10 mouse cellular contexts compared by ENCODE assay signal in the genomic region with DNA sequence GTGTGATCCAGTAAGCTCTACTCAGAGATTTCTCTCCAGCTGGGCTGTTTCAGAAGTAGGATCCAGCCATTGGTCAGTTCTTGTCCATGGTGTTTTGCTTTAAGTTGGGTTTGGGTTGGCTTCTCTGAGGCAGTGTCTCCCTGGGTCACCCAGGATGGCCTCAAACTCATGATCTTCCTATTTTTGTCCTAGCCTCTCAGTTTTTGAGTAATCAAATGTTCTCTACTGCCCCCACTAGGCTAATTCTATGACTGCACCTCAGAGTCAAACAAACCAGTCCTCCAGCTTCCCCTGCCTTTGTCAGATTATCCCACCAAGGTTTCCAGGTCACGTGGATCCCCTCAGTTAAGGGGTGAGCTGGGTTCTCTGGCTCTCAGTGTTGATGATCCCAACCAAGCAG. TPM values are rescaled to one million over a fixed set of nuclear protein-coding genes. Genes with fewer than 3 reads are reported as not detected.
DNase-seq lines count a peak whose midpoint lies in the region; ATAC-seq and TF ChIP-seq lines count a peak whose summit lies in the region.
"Had no signal": no experiment of that assay in that cellular context is flagged by ENCODE, and none has a peak within 500 bp of the region (broad histone marks: within the 10 kb centered on the region; RNA-seq: fewer than 3 reads in every experiment).

No protein-coding gene starts in this region.

- no peaks in the 10 kb centered on the region for H3K4me1 ChIP-seq in hindbrain, embryonic 11.5 days (replicated peaks; ENCODE audit: control insufficient read depth, insufficient read depth, low read length)
- no peaks in the 10 kb centered on the region for H3K4me1 ChIP-seq in hindbrain, embryonic 16.5 days (ENCODE audit: control insufficient read depth, insufficient read depth, low read depth, low read length)
- no peaks in the 10 kb centered on the region for H3K4me1 ChIP-seq in thymus, adult 2 months (replicated peaks; ENCODE audit: control insufficient read depth, insufficient read depth, low read length)
- no peaks in the 10 kb centered on the region for H3K4me1 ChIP-seq in small intestine, adult 2 months (ENCODE audit: control insufficient read depth, insufficient read depth, insufficient read length, low read length)
- H3K4me1 ChIP-seq: embryonic facial prominence, embryonic 12.5 days; limb, embryonic 13.5 days had no signal

- H3K27ac ChIP-seq in hindbrain, embryonic 11.5 days (ENCODE audit: low read depth, low read length) = no peak overlapping the region
- no peak overlapping the region for H3K27ac ChIP-seq in hindbrain, embryonic 16.5 days (ENCODE audit: low read depth, low read length)
- H3K27ac ChIP-seq in thymus, adult 2 months (ENCODE audit: control insufficient read depth, insufficient read depth, low read length) = no peak overlapping the region
- H3K27ac ChIP-seq in small intestine, adult 2 months (ENCODE audit: insufficient read depth, low read depth, low read length) = no peak overlapping the region
- H3K27ac ChIP-seq: embryonic facial prominence, embryonic 12.5 days; limb, embryonic 13.5 days had no signal

- H3K27me3 ChIP-seq in hindbrain, embryonic 11.5 days (ENCODE audit: control insufficient read depth, insufficient read depth, low read length) = no peaks in the 10 kb centered on the region
- H3K27me3 ChIP-seq in hindbrain, embryonic 16.5 days (replicated peaks; ENCODE audit: control insufficient read depth, insufficient read depth, low read length) = no peaks in the 10 kb centered on the region
- H3K27me3 ChIP-seq in thymus, adult 2 months (ENCODE audit: control insufficient read depth, insufficient read depth, low read length) = no peaks in the 10 kb centered on the region
- no peaks in the 10 kb centered on the region for H3K27me3 ChIP-seq in small intestine, adult 2 months (ENCODE audit: control insufficient read depth, insufficient read depth, low read length)
- H3K27me3 ChIP-seq: embryonic facial prominence, embryonic 12.5 days; limb, embryonic 13.5 days had no signal

- H3K9me3 ChIP-seq in hindbrain, embryonic 11.5 days (ENCODE audit: control insufficient read depth, low read length) = no peaks in the 10 kb centered on the region
- no peaks in the 10 kb centered on the region for H3K9me3 ChIP-seq in hindbrain, embryonic 16.5 days (ENCODE audit: control insufficient read depth, low read length)
- H3K9me3 ChIP-seq: embryonic facial prominence, embryonic 12.5 days; limb, embryonic 13.5 days had no signal

- H3K9ac ChIP-seq in hindbrain, embryonic 11.5 days (ENCODE audit: low read depth, low read length) = no peak overlapping the region
- no peak overlapping the region for H3K9ac ChIP-seq in hindbrain, embryonic 16.5 days (ENCODE audit: low read depth, low read length)
- H3K9ac ChIP-seq: embryonic facial prominence, embryonic 12.5 days; limb, embryonic 13.5 days had no signal

- no peak for ATAC-seq in hindbrain, embryonic 11.5 days (ENCODE audit: low FRiP score)
- no peak for ATAC-seq in hindbrain, embryonic 16.5 days

- H3K4me2 ChIP-seq in hindbrain, embryonic 11.5 days (replicated peaks; ENCODE audit: low read depth, low read length) = no peak overlapping the region
- H3K4me2 ChIP-seq in hindbrain, embryonic 16.5 days (ENCODE audit: low read length) = no peak overlapping the region
- H3K4me2 ChIP-seq: embryonic facial prominence, embryonic 12.5 days; limb, embryonic 13.5 days had no signal

- H3K36me3 ChIP-seq in hindbrain, embryonic 11.5 days (ENCODE audit: control insufficient read depth, insufficient read depth, low read length) = no peaks in the 10 kb centered on the region
- H3K36me3 ChIP-seq in hindbrain, embryonic 16.5 days (ENCODE audit: control insufficient read depth, insufficient read depth, low read length) = no peaks in the 10 kb centered on the region
- no peaks in the 10 kb centered on the region for H3K36me3 ChIP-seq in thymus, adult 2 months (ENCODE audit: control insufficient read depth, insufficient read depth, low read length)
- no peaks in the 10 kb centered on the region for H3K36me3 ChIP-seq in small intestine, adult 2 months (ENCODE audit: control insufficient read depth, insufficient read depth, low read length)
- H3K36me3 ChIP-seq: embryonic facial prominence, embryonic 12.5 days; limb, embryonic 13.5 days had no signal

- no peak overlapping the region for H3K4me3 ChIP-seq in hindbrain, embryonic 11.5 days (ENCODE audit: low read depth, low read length)
- no peak overlapping the region for H3K4me3 ChIP-seq in hindbrain, embryonic 16.5 days (ENCODE audit: low read length)
- no peak overlapping the region for H3K4me3 ChIP-seq in thymus, adult 2 months (ENCODE audit: control insufficient read depth, insufficient read depth, low read length)
- no peak overlapping the region for H3K4me3 ChIP-seq in small intestine, adult 2 months (ENCODE audit: low read depth, low read length)
- H3K4me3 ChIP-seq: embryonic facial prominence, embryonic 12.5 days; limb, embryonic 13.5 days had no signal

- peak; percentile 71 for DNase-seq in hindbrain, embryonic 11.5 days (ENCODE audit: low spot score)
- peak; percentile 49 for DNase-seq in thymus, adult 2 months
- DNase-seq in thymus, adult 18-20 months = no peak
- DNase-seq in cerebellum, adult 9-10 months = peak; percentile 69
- peak; percentile 47 for DNase-seq in kidney, postnatal 10 days
- DNase-seq in c-Kit-positive CD71-positive TER-119-positive erythroid progenitor cells, embryonic 14.5 days (ENCODE audit: low spot score) = no peak

- WGBS in hindbrain, embryonic 11.5 days = 10% methylated on average over 1 of the region's 1 CpGs
- WGBS in hindbrain, embryonic 16.5 days = 4% methylated on average over 1 of the region's 1 CpGs
- 0% methylated on average over 1 of the region's 1 CpGs for WGBS in thymus, adult 2 months
- WGBS in small intestine, adult 2 months = 2% methylated on average over 1 of the region's 1 CpGs

- no peak for TF ChIP-seq POLR2A in thymus, adult 2 months (IDR thresholded peaks at IDR 0.05; ENCODE audit: control insufficient read depth, extremely low read depth, insufficient read depth, low read length, poor library complexity)
- no peak for TF ChIP-seq POLR2A in small intestine, adult 2 months (IDR thresholded peaks at IDR 0.05; ENCODE audit: low read depth, low read length)

- no peak for TF ChIP-seq CTCF in thymus, adult 2 months (IDR thresholded peaks at IDR 0.05; ENCODE audit: borderline replicate concordance, control insufficient read depth, extremely low read depth, insufficient read depth, low read length, poor library complexity)
- TF ChIP-seq CTCF in small intestine, adult 2 months (IDR thresholded peaks at IDR 0.05; ENCODE audit: extremely low read depth, insufficient read length, insufficient replicate concordance, low read depth, low read length) = peak; percentile 26; the same call in 1 of the 2 replicates

RNA-seq across cellular contexts. Expression of a gene that starts 13.8 kb away (rescaled TPM):
- 32.3 and 35.3 TPM in 2 replicates for polyA plus RNA-seq in hindbrain, embryonic 11.5 days (2014; fragmentation: Nextera tagmentation; extraction: Ambion mirVana)
- polyA plus RNA-seq in hindbrain, embryonic 16.5 days (2015; fragmentation: Nextera tagmentation; extraction: Ambion mirVana) = 29.9 and 31.2 TPM in 2 replicates
- polyA plus RNA-seq in thymus, adult 2 months (2012; rRNA removed) = 59.4 and 68.2 TPM in 2 replicates
- 14.0 and 26.8 TPM in 2 replicates for polyA plus RNA-seq in small intestine, adult 2 months (2012; rRNA removed)

Comparison
In these comparisons a context has a peak if more than half of its experiments do, and no peak if none do; other contexts are left out.
1. DNase-seq: peak in hindbrain, embryonic 11.5 days (single experiment), thymus, adult 2 months (single experiment), cerebellum, adult 9-10 months (single experiment) and kidney, postnatal 10 days (single experiment); none in thymus, adult 18-20 months (0 of 2) and c-Kit-positive CD71-positive TER-119-positive erythroid progenitor cells, embryonic 14.5 days (single experiment).